Mouse (Mus musculus) embryo, embryonic 9.5 days (tissue): ENCODE measurements around the gene Ifi27l2b.

Experiments used
- DNase-seq: peaks from one replicate; pipeline ENCODE4 v3.0.0-alpha.2; 2017; ENCODE audit errors: extremely low spot score

The Ifi27l2b gene

DNA sequence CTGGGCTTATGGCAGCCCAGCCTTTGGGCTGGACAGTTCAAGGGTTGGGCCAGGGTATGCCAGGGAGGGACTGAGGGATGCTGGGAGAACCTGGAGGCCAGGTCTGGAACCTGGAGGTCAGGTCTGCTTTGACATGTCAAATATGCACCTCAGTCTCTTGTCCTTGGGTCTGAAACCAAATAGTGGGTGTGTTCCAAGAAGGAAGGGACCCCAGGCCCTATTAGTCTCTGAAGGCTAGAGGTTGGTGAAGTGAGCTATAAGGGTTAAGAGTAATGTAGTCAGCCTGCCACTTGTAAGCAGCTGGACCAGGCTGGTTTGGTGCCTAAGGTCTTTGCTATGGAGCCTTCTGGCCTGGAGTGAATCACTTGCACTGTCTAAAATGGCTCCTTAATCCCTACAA, 22.2 kb downstream of the Ifi27l2b start:
- DNase-seq, result no peak

DNA sequence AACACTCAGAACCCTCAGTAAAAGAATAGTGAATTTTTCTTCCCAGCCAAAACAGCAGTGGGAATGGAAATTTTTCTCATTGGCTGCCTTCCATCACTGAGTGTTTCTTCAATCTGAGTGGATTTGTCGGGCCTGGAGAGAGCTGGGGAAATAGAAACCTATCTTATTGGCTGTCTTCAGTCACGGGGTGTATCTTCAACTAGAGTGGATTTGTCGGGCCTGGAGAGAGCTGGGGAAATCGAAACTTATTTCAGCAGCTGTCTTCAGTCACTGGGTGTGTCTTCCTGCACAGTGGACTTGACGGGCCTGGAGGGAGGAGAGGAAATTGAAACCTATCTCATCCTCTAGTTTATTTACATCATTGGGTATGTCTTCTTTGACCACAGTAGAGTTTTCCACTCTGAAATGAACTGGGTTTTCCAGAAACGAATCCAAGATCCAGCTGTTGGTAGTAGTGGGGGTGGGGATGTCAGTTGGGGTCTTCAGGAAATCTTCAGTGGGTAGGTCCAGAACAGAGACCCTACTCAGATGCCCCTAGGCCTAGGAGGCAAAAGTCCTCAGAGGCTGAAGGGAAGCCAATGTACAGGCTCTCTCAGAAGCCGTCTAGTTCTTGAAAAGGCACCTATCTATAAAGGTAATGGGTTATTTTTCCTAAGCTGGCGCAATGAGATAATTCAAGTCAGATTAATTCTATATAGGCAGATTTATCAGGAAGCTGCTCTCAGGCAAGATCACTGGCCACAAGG, 22.9 kb downstream of the Ifi27l2b start, which contains the start of gene Ifi27:
Ifi27 (plus strand) TSS at position 226 of the 746 bp plus-strand sequence.
- no peak for DNase-seq

DNA sequence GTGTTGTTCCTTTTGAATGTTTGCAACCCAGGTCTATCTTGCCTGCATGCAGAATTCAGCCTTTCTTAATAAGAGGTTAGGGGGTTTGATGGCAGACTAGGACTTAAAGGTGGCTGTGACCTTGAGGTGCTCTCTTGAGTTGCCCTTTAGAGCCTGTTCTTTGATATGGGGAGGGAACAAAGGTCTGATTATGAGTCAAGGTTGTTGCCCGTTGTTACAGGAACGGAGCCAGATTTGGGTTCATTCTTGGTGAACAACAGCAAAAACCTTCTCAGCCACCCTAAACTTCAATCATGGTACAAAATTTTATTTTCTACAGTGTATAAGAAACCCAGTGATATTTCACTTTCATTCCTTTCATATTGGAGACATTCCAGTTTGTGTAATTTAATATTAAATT, 23.6 kb downstream of the Ifi27l2b start:
- DNase-seq, result no peak

DNA sequence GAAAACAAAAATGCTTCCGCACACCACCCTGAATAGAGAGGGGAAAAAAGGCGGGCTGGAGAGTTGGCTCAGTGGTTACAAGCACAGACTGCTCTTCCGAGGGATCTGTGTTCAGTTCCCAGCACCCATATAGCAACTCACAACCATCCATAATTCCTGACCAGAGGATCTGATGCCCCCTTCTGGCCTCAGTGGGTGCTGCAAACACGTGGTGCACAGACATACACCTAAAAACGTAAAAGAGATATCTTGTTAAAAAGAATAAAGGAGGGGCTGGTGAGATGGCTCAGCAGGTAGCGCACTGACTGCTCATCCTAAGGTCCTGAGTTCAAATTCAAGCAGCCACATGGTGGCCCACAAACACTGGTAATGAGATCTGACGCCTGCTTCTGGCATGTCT, 30.3 kb downstream of the Ifi27l2b start:
- no peak for DNase-seq

DNA sequence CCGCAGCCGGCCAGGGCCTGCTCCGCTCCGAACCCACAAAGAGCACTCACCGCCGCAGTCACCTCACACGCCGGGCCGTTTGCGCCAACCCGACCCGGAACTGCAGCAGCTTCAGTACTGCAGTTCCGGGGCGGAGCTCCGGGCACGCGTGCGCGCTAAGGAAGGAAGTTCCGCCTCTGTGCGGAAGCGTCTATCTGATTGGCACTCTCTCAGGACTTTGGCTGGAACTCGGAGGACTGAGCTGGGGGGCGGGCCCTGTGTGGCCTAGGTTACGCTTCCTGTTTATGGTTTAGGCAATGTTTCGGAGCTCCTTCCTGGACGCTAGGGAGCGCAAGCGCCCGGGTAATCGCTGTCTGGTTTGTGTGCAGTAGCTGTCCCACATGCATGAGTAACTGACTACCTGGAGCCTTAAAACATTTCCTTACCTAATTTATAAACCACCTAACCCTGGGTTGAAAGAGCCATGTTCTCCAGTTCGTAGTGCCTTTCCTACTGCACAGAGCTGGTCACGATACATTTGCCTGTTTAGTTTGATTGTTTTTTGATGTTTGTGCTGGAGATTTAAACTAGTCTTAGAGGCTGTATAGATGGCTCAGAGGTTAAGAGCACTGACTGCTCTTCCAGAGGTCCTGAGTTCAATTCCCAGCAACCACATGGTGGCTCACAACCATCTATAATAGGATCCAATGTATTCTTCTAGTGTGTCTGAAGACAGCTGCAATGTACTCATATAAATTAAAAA, 31.1 kb downstream of the Ifi27l2b start, which contains the start of gene Ddx24:
Ddx24 (minus strand) TSS at position 102 of the 742 bp plus-strand sequence.
- peak; percentile 96 for DNase-seq

DNA sequence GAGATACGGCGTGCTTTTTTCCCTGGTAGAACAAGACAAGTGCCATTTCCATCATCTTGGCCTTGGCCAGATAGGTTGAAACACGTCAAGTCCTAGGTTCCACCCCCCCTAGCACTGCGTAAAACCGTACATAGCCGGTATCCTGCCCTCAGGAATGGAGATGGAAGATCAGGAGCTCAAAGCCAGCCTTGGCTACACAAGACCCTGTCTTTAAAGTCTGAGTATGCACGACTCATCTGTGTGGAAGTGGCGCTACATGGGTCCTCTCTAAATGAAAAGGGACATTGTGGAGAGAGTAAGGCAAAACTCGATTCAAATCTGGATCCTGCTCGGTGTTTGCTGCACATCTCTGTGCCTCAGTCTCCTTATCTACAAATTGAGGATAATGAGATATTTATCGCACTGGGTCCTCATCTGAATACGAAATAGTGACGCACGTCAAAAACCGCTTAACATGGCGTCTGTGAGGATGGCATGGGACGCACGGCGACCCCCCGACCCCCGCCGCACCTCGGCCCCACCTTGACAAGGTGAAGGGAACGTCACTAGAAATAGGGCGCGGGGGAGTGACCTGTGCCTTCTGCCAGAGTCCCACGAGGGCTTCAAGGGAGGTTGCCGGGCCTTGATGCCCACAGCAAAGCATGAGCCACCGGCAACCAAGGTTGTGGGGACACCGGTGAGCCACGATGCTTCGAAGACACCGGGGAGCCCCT, 31.9 kb downstream of the Ifi27l2b start:
- peak; percentile 6 for DNase-seq

DNA sequence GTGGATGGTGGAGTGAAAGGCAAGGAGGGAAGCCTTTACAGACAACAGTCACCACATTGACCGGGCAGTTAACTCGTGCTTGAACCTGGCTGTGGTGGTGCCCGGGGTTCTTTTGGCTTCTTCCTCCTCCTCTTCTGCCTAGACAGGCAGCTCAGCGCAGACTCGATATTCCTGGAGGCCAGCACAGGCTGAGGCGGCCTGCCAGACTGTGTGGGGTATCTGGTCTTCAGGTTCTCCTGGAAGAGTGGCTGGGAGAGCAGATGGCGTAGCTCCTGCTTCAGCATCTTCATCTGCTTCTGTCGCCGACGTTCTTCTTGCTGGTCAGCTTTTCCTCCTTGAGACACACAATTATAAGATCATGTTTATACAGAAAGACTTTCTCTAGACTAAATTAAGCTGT, 48.9 kb downstream of the Ifi27l2b start:
- DNase-seq, result no peak

DNA sequence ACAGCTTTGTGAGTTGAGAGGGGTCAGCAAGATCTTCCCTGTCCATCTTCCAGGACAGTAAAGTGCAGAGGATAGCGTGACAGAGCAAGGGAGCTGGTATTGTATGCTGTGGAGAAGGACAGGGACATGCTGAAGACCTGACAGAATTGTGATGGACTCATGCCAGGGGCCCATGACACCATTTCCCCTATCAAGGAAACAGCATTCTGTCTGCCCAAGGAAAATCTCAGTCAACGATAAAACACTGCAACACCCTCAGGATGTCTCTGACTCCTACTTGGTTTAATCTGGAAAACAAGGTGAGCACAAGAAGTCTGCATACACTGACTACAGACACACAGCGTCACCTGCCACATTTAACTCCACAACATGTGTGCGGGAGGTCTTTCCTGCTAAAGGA, 49.3 kb downstream of the Ifi27l2b start, which contains the start of gene 9330161L09Rik:
9330161L09Rik (minus strand) TSS at position 101 of the 400 bp plus-strand sequence.
- DNase-seq, result no peak

DNA sequence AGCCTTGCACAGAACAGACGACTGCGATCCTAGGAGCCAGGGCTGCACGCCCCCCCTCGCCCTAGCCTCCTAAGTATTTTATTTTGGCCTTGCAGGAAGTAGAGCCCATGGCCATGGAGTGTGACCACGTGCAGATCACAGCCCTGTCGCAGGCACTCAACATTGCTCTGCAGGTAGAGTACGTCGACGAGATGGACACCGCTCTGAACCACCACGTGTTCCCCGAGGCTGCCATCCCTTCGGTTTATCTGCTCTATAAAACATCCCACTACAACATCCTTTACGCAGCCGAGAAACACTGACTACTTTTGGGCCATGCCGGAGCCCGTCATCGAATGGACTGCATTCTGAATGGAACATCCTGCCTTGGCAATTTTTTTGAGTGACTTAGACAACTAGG, 52.9 kb downstream of the Ifi27l2b start:
- no peak for DNase-seq
